Mouse (Mus musculus): ENCODE results near the gene Smarcc1.
"Not testable (repeated sequence)": the region's sequence is repeated elsewhere in the genome, so short reads cannot be mapped to it uniquely, and the experiment has no call there.

Gene Smarcc1

GRCm38 (mm10) chr9:110131525-110132197 lies 14.2 kb downstream of the Smarcc1 start:
- peak; percentile 91 for DNase-seq (ENCODE audit: extremely low read depth, low read depth)

GRCm38 (mm10) chr9:110132201-110132605 lies 14.7 kb downstream of the Smarcc1 start:
- DNase-seq (ENCODE audit: extremely low read depth, low read depth) = no peak

GRCm38 (mm10) chr9:110132921-110133320 lies 15.4 kb downstream of the Smarcc1 start:
- DNase-seq (ENCODE audit: extremely low read depth, low read depth) = no peak

GRCm38 (mm10) chr9:110134176-110134575 lies 16.7 kb downstream of the Smarcc1 start:
- no peak for DNase-seq (ENCODE audit: extremely low read depth, low read depth)

GRCm38 (mm10) chr9:110139119-110139518 lies 21.6 kb downstream of the Smarcc1 start:
- DNase-seq (ENCODE audit: extremely low read depth, low read depth) = peak; percentile 67

GRCm38 (mm10) chr9:110142097-110142496 lies 24.6 kb downstream of the Smarcc1 start:
- DNase-seq (ENCODE audit: extremely low read depth, low read depth) = no peak

GRCm38 (mm10) chr9:110148598-110148997 lies 31.1 kb downstream of the Smarcc1 start:
- DNase-seq (ENCODE audit: extremely low read depth, low read depth) = no peak

GRCm38 (mm10) chr9:110159036-110159435 lies 41.5 kb downstream of the Smarcc1 start:
- DNase-seq (ENCODE audit: extremely low read depth, low read depth) = no peak

- DNase-seq (ENCODE audit: extremely low read depth, low read depth) = not testable (repeated sequence)
Observed at GRCm38 (mm10) chr9:110160486-110160885, 43.0 kb downstream of the Smarcc1 start.

- no peak for DNase-seq (ENCODE audit: extremely low read depth, low read depth)
Observed at GRCm38 (mm10) chr9:110162441-110162840, 44.9 kb downstream of the Smarcc1 start.

- no peak for DNase-seq (ENCODE audit: extremely low read depth, low read depth)
Observed at GRCm38 (mm10) chr9:110163071-110163470, 45.6 kb downstream of the Smarcc1 start.

GRCm38 (mm10) chr9:110170858-110171257 lies 53.4 kb downstream of the Smarcc1 start:
- no peak for DNase-seq (ENCODE audit: extremely low read depth, low read depth)

- DNase-seq (ENCODE audit: extremely low read depth, low read depth) = no peak
Observed at GRCm38 (mm10) chr9:110199870-110200269, 82.4 kb downstream of the Smarcc1 start.

GRCm38 (mm10) chr9:110205526-110206404 lies 88.3 kb downstream of the Smarcc1 start:
- DNase-seq (ENCODE audit: extremely low read depth, low read depth) = no peak

- DNase-seq (ENCODE audit: extremely low read depth, low read depth) = no peak
Observed at GRCm38 (mm10) chr9:110206437-110206836, 88.9 kb downstream of the Smarcc1 start.

- no peak for DNase-seq (ENCODE audit: extremely low read depth, low read depth)
Observed at GRCm38 (mm10) chr9:110208265-110208664, 90.8 kb downstream of the Smarcc1 start.

- no peak for DNase-seq (ENCODE audit: extremely low read depth, low read depth)
Observed at GRCm38 (mm10) chr9:110208967-110209366, 91.5 kb downstream of the Smarcc1 start.

- no peak for DNase-seq (ENCODE audit: extremely low read depth, low read depth)
Observed at GRCm38 (mm10) chr9:110224273-110224672, 106.8 kb downstream of the Smarcc1 start.

- no peak for DNase-seq (ENCODE audit: extremely low read depth, low read depth)
Observed at GRCm38 (mm10) chr9:110226191-110226590, 108.7 kb downstream of the Smarcc1 start.

GRCm38 (mm10) chr9:110228671-110229070 lies 111.2 kb downstream of the Smarcc1 start:
- no peak for DNase-seq (ENCODE audit: extremely low read depth, low read depth)

- no peak for DNase-seq (ENCODE audit: extremely low read depth, low read depth)
Observed at GRCm38 (mm10) chr9:110229112-110229511, 111.6 kb downstream of the Smarcc1 start.

GRCm38 (mm10) chr9:110229566-110230248 lies 112.2 kb downstream of the Smarcc1 start:
- no peak for DNase-seq (ENCODE audit: extremely low read depth, low read depth)

Data from MEL-GATA-1-ER (cell line).